Mouse (Mus musculus): ENCODE data around the gene Abr.
A peak's percentile ranks its signal among the peaks of the same experiment; 100 is the strongest.

The Abr gene

GRCm38 (mm10) chr11:76623206-76623961, 1.3 kb upstream of the Abr start:
- no peak for DNase-seq (ENCODE audit: low read depth, low spot score)

- no peak for DNase-seq (ENCODE audit: low read depth, low spot score)
Measured at GRCm38 (mm10) chr11:76622566-76623205, 572 bp upstream of the Abr start.

- no peak for DNase-seq (ENCODE audit: low read depth, low spot score)
Measured at GRCm38 (mm10) chr11:76618134-76618533, 4.0 kb downstream of the Abr start.

- no peak for DNase-seq (ENCODE audit: low read depth, low spot score)
Measured at GRCm38 (mm10) chr11:76614246-76614645, 7.9 kb downstream of the Abr start.

- DNase-seq (ENCODE audit: low read depth, low spot score): peak; percentile 30
Measured at GRCm38 (mm10) chr11:76612638-76613104, 9.4 kb downstream of the Abr start.

GRCm38 (mm10) chr11:76610948-76611347, 11.2 kb downstream of the Abr start:
- DNase-seq (ENCODE audit: low read depth, low spot score): no peak

- no peak for DNase-seq (ENCODE audit: low read depth, low spot score)
Measured at GRCm38 (mm10) chr11:76606521-76606920, 15.6 kb downstream of the Abr start.

GRCm38 (mm10) chr11:76599219-76599618, 22.9 kb downstream of the Abr start:
- no peak for DNase-seq (ENCODE audit: low read depth, low spot score)

- no peak for DNase-seq (ENCODE audit: low read depth, low spot score)
Measured at GRCm38 (mm10) chr11:76598757-76599156, 23.4 kb downstream of the Abr start.

- no peak for DNase-seq (ENCODE audit: low read depth, low spot score)
Measured at GRCm38 (mm10) chr11:76593620-76594326, 28.3 kb downstream of the Abr start.

- no peak for DNase-seq (ENCODE audit: low read depth, low spot score)
Measured at GRCm38 (mm10) chr11:76589746-76590145, 32.4 kb downstream of the Abr start.

GRCm38 (mm10) chr11:76588632-76589485, 33.3 kb downstream of the Abr start:
- DNase-seq (ENCODE audit: low read depth, low spot score): no peak

- no peak for DNase-seq (ENCODE audit: low read depth, low spot score)
Measured at GRCm38 (mm10) chr11:76588032-76588431, 34.1 kb downstream of the Abr start.

- DNase-seq (ENCODE audit: low read depth, low spot score): no peak
Measured at GRCm38 (mm10) chr11:76587333-76587732, 34.8 kb downstream of the Abr start.

GRCm38 (mm10) chr11:76586119-76586518, 36.0 kb downstream of the Abr start:
- DNase-seq (ENCODE audit: low read depth, low spot score): no peak

GRCm38 (mm10) chr11:76577588-76578257, 44.4 kb downstream of the Abr start:
- peak; percentile 65 for DNase-seq (ENCODE audit: low read depth, low spot score)

- no peak for DNase-seq (ENCODE audit: low read depth, low spot score)
Measured at GRCm38 (mm10) chr11:76572820-76573385, 49.2 kb downstream of the Abr start.

- no peak for DNase-seq (ENCODE audit: low read depth, low spot score)
Measured at GRCm38 (mm10) chr11:76571613-76571929, 50.5 kb downstream of the Abr start.

GRCm38 (mm10) chr11:76570741-76571612, 51.1 kb downstream of the Abr start:
- no peak for DNase-seq (ENCODE audit: low read depth, low spot score)

- DNase-seq (ENCODE audit: low read depth, low spot score): no peak
Measured at GRCm38 (mm10) chr11:76570201-76570731, 51.8 kb downstream of the Abr start.

Data from retina, adult 2 months (tissue).